Mouse (Mus musculus): Measurements from ENCODE around the gene Ddx39b. TPM values are rescaled to one million over a fixed set of nuclear protein-coding genes. Genes with fewer than 3 reads are reported as not detected.
A peak's percentile ranks its signal among the peaks of the same experiment; 100 is the strongest.
"Not testable (repeated sequence)": the region's sequence is repeated elsewhere in the genome, so short reads cannot be mapped to it uniquely, and the experiment has no call there.

Ddx39b gene
- total and polyA plus RNA-seq, 2 experiments from 2014 or later = 336 to 382 TPM

GRCm38 (mm10) chr17:35231022-35231421, 10.5 kb upstream of the Ddx39b start:
- no peak overlapping the region for H3K4me2 ChIP-seq (ENCODE audit: low read depth)
- no peak overlapping the region for H3K9ac ChIP-seq
- H3K27me3 ChIP-seq (ENCODE audit: insufficient read depth, low read length) = no peaks in the 10 kb centered on the region
- DNase-seq (no peak), ATAC-seq (no peak)
- TF ChIP-seq CTCF (IDR thresholded peaks at IDR 0.05; ENCODE audit: low read depth) = no peak
- H3K9me3 ChIP-seq (ENCODE audit: low read length) = no peaks in the 10 kb centered on the region
- H3K4me1 ChIP-seq (ENCODE audit: insufficient read depth) = peaks cover 5% of the 10 kb centered on the region; the same call in 1 of the 2 replicates
- no peak overlapping the region for H3K27ac ChIP-seq (ENCODE audit: low read depth, low read length)
- peaks cover 32% of the 10 kb centered on the region for H3K36me3 ChIP-seq (ENCODE audit: insufficient read depth)
- no peak overlapping the region for H3K4me3 ChIP-seq (ENCODE audit: low read depth, low read length)
- 92% methylated on average over 10 of the region's 10 CpGs for WGBS

GRCm38 (mm10) chr17:35232043-35232442, 9.5 kb upstream of the Ddx39b start:
- no peaks in the 10 kb centered on the region for H3K9me3 ChIP-seq (ENCODE audit: low read length)
- WGBS = 12% methylated on average over 12 of the region's 12 CpGs
- H3K36me3 ChIP-seq (ENCODE audit: insufficient read depth) = peaks cover 28% of the 10 kb centered on the region
- ATAC-seq (no peak), DNase-seq (peak; percentile 91)
- no peak overlapping the region for H3K27ac ChIP-seq (ENCODE audit: low read depth, low read length)
- peak overlapping the region; percentile 22; the same call in 1 of the 2 replicates for H3K9ac ChIP-seq
- no peaks in the 10 kb centered on the region for H3K27me3 ChIP-seq (ENCODE audit: insufficient read depth, low read length)
- H3K4me2 ChIP-seq (ENCODE audit: low read depth) = no peak overlapping the region
- H3K4me3 ChIP-seq (ENCODE audit: low read depth, low read length) = no peak overlapping the region
- TF ChIP-seq CTCF (IDR thresholded peaks at IDR 0.05; ENCODE audit: low read depth) = peak; percentile 94
- peaks cover 5% of the 10 kb centered on the region; the same call in 1 of the 2 replicates for H3K4me1 ChIP-seq (ENCODE audit: insufficient read depth)

GRCm38 (mm10) chr17:35232659-35233058, 8.9 kb upstream of the Ddx39b start:
- Histone ChIP-seq H3K9me3 (ENCODE audit: low read length) (no peaks in the 10 kb centered on the region), H3K4me3 (ENCODE audit: low read depth, low read length) (no peak overlapping the region), H3K27me3 (ENCODE audit: insufficient read depth, low read length) (no peaks in the 10 kb centered on the region), H3K4me2 (ENCODE audit: low read depth) (no peak overlapping the region), H3K27ac (ENCODE audit: low read depth, low read length) (no peak overlapping the region), H3K4me1 (ENCODE audit: insufficient read depth) (peaks cover 5% of the 10 kb centered on the region; the same call in 1 of the 2 replicates), H3K9ac (no peak overlapping the region), H3K36me3 (ENCODE audit: insufficient read depth) (peaks cover 25% of the 10 kb centered on the region)
- ATAC-seq (no peak), DNase-seq (no peak)
- TF ChIP-seq CTCF (IDR thresholded peaks at IDR 0.05; ENCODE audit: low read depth) = no peak
- 91% methylated on average over 5 of the region's 5 CpGs for WGBS

GRCm38 (mm10) chr17:35233114-35233980, 8.2 kb upstream of the Ddx39b start, which contains the start of gene Atp6v1g2:
TSS of gene Atp6v1g2 (plus strand) at chr17:35233660.
- TF ChIP-seq CTCF (IDR thresholded peaks at IDR 0.05; ENCODE audit: low read depth) = no peak
- ATAC-seq (no peak), DNase-seq (no peak)
- H3K9ac ChIP-seq = no peak within 1 kb of the TSS
- peaks cover 25% of the 10 kb centered on the region for H3K36me3 ChIP-seq (ENCODE audit: insufficient read depth)
- peak within 1 kb of the TSS; percentile 95 for H3K4me2 ChIP-seq (ENCODE audit: low read depth)
- H3K9me3 ChIP-seq (ENCODE audit: low read length) = no peaks in the 10 kb centered on the region
- peak within 1 kb of the TSS; percentile 52; the same call in 1 of the 2 replicates for H3K4me3 ChIP-seq (ENCODE audit: low read depth, low read length)
- H3K27ac ChIP-seq (ENCODE audit: low read depth, low read length) = no peak within 1 kb of the TSS
- H3K4me1 ChIP-seq (ENCODE audit: insufficient read depth) = peaks cover 5% of the 10 kb centered on the region; the same call in 1 of the 2 replicates
- WGBS = 68% methylated on average over 18 of the region's 18 CpGs
- no peaks in the 10 kb centered on the region for H3K27me3 ChIP-seq (ENCODE audit: insufficient read depth, low read length)

GRCm38 (mm10) chr17:35234090-35234489, 7.5 kb upstream of the Ddx39b start:
- ATAC-seq; H3K4me3 ChIP-seq (ENCODE audit: low read depth, low read length): not testable (repeated sequence)

GRCm38 (mm10) chr17:35234903-35235302, 6.6 kb upstream of the Ddx39b start:
- H3K27ac ChIP-seq (ENCODE audit: low read depth, low read length) = peak overlapping the region; percentile 91
- H3K9ac ChIP-seq = peak overlapping the region; percentile 57
- H3K4me2 ChIP-seq (ENCODE audit: low read depth) = peak overlapping the region; percentile 95
- TF ChIP-seq CTCF (IDR thresholded peaks at IDR 0.05; ENCODE audit: low read depth) = no peak
- 5% methylated on average over 31 of the region's 31 CpGs for WGBS
- no peak for DNase-seq
- peaks cover 12% of the 10 kb centered on the region for H3K36me3 ChIP-seq (ENCODE audit: insufficient read depth)
- no peaks in the 10 kb centered on the region for H3K27me3 ChIP-seq (ENCODE audit: insufficient read depth, low read length)
- ATAC-seq = no peak
- H3K4me3 ChIP-seq (ENCODE audit: low read depth, low read length) = peak overlapping the region; percentile 52
- H3K9me3 ChIP-seq (ENCODE audit: low read length) = no peaks in the 10 kb centered on the region
- peaks cover 5% of the 10 kb centered on the region; the same call in 1 of the 2 replicates for H3K4me1 ChIP-seq (ENCODE audit: insufficient read depth)

More at GRCm38 (mm10) chr17:35234090-35234489, 7.5 kb upstream of the Ddx39b start:
- H3K4me2 ChIP-seq (ENCODE audit: low read depth) = peak overlapping the region; percentile 95; the same call in 1 of the 2 replicates
- not testable (repeated sequence) for H3K4me1 ChIP-seq (ENCODE audit: insufficient read depth); H3K27ac ChIP-seq (ENCODE audit: low read depth, low read length); H3K9ac ChIP-seq; H3K9me3 ChIP-seq (ENCODE audit: low read length); H3K27me3 ChIP-seq (ENCODE audit: insufficient read depth, low read length); DNase-seq
- WGBS = 77% methylated on average over 7 of the region's 7 CpGs
- peaks cover 20% of the 10 kb centered on the region for H3K36me3 ChIP-seq (ENCODE audit: insufficient read depth)
